Mouse (Mus musculus): ENCODE results near the gene D5Ertd579e. TPM values are rescaled to one million over a fixed set of nuclear protein-coding genes. Genes with fewer than 3 reads are reported as not detected.

D5Ertd579e gene
- total RNA-seq (2021), result 10 to 100 TPM; 88.8 to 95.6 TPM
- long read RNA-seq, experiment 1, full-length matches to known transcripts, result 18 of 51 reads
- long read RNA-seq, experiment 1, partial matches to known transcripts, result 12 of 51 reads
- long read RNA-seq, experiment 1, other reads (novel, unspliced or antisense), result 21 of 51 reads
- long read RNA-seq, experiment 2, full-length matches to known transcripts, result 10 of 24 reads
- long read RNA-seq, experiment 2, partial matches to known transcripts, result 8 of 24 reads
- long read RNA-seq, experiment 2, other reads (novel, unspliced or antisense), result 6 of 24 reads

- intact Hi-C loops (cut with DNase I), result loop anchor here (5.0 kb wide), 1 partner anchor 47 kb away; no protein-coding TSS in a partner anchor
- DNase-seq (ENCODE audit: low spot score in 2 of 2), result peak; percentile 96 to 97
Measured at GRCm38 (mm10) chr5:36695461-36696231, at the start of gene D5Ertd579e. TSS of gene D5Ertd579e (minus strand) at chr5:36696024.

- peak; percentile 83 to 87 for DNase-seq (ENCODE audit: low spot score in 2 of 2)
- intact Hi-C loops (cut with DNase I), result loop anchor here (1.0 to 10.0 kb wide), 6 partner anchors 45 to 757 kb away; partner anchors contain the start of genes D5Ertd579e and Grpel1
Measured at GRCm38 (mm10) chr5:36742126-36742848, 46.5 kb upstream of the D5Ertd579e start.

GRCm38 (mm10) chr5:36739829-36740228, 44.0 kb upstream of the D5Ertd579e start:
- peak; percentile 46 to 50 for DNase-seq (ENCODE audit: low spot score in 2 of 2)
- intact Hi-C loops (cut with DNase I), result loop anchor here (5.0 to 10.0 kb wide), 5 partner anchors 43 to 755 kb away; partner anchors contain the start of genes D5Ertd579e and Grpel1

- intact Hi-C loops (cut with DNase I), result no loop called here
Measured at GRCm38 (mm10) chr5:36738799-36739615, 43.2 kb upstream of the D5Ertd579e start.

GRCm38 (mm10) chr5:36737765-36738164, 41.9 kb upstream of the D5Ertd579e start:
- DNase-seq (ENCODE audit: low spot score in 2 of 2), result no peak
- intact Hi-C loops (cut with DNase I), result no loop called here

More at GRCm38 (mm10) chr5:36738799-36739615, 43.2 kb upstream of the D5Ertd579e start:
- DNase-seq (ENCODE audit: low spot score in 2 of 2), result peak; percentile 65 to 83

- intact Hi-C loops (cut with DNase I), result no loop called here
Measured at GRCm38 (mm10) chr5:36736009-36736408, 40.2 kb upstream of the D5Ertd579e start.

GRCm38 (mm10) chr5:36735106-36735505, 39.3 kb upstream of the D5Ertd579e start:
- intact Hi-C loops (cut with DNase I), result no loop called here

More at GRCm38 (mm10) chr5:36736009-36736408, 40.2 kb upstream of the D5Ertd579e start:
- no peak for DNase-seq (ENCODE audit: low spot score in 2 of 2)

GRCm38 (mm10) chr5:36733405-36733804, 37.6 kb upstream of the D5Ertd579e start:
- intact Hi-C loops (cut with DNase I), result no loop called here
- DNase-seq (ENCODE audit: low spot score in 2 of 2), result no peak

More at GRCm38 (mm10) chr5:36735106-36735505, 39.3 kb upstream of the D5Ertd579e start:
- no peak for DNase-seq (ENCODE audit: low spot score in 2 of 2)

GRCm38 (mm10) chr5:36731901-36732652, 36.3 kb upstream of the D5Ertd579e start:
- DNase-seq (ENCODE audit: low spot score in 2 of 2), result no peak
- intact Hi-C loops (cut with DNase I), result no loop called here

- DNase-seq (ENCODE audit: low spot score in 2 of 2), result no peak
- intact Hi-C loops (cut with DNase I), result no loop called here
Measured at GRCm38 (mm10) chr5:36730689-36731088, 34.9 kb upstream of the D5Ertd579e start.

GRCm38 (mm10) chr5:36729923-36730322, 34.1 kb upstream of the D5Ertd579e start:
- intact Hi-C loops (cut with DNase I), result no loop called here
- no peak for DNase-seq (ENCODE audit: low spot score in 2 of 2)

GRCm38 (mm10) chr5:36729086-36729473, 33.3 kb upstream of the D5Ertd579e start:
- intact Hi-C loops (cut with DNase I), result no loop called here
- DNase-seq (ENCODE audit: low spot score in 2 of 2), result no peak

- intact Hi-C loops (cut with DNase I), result no loop called here
- no peak for DNase-seq (ENCODE audit: low spot score in 2 of 2)
Measured at GRCm38 (mm10) chr5:36728403-36729085, 32.7 kb upstream of the D5Ertd579e start.

GRCm38 (mm10) chr5:36727776-36728175, 32.0 kb upstream of the D5Ertd579e start:
- intact Hi-C loops (cut with DNase I), result no loop called here
- no peak for DNase-seq (ENCODE audit: low spot score in 2 of 2)

- intact Hi-C loops (cut with DNase I), result no loop called here
Measured at GRCm38 (mm10) chr5:36727136-36727535, 31.3 kb upstream of the D5Ertd579e start.

GRCm38 (mm10) chr5:36726387-36726801, 30.6 kb upstream of the D5Ertd579e start:
- no peak for DNase-seq (ENCODE audit: low spot score in 2 of 2)
- intact Hi-C loops (cut with DNase I), result no loop called here

More at GRCm38 (mm10) chr5:36727136-36727535, 31.3 kb upstream of the D5Ertd579e start:
- no peak for DNase-seq (ENCODE audit: low spot score in 2 of 2)

- DNase-seq (ENCODE audit: low spot score in 2 of 2), result no peak
- intact Hi-C loops (cut with DNase I), result no loop called here
Measured at GRCm38 (mm10) chr5:36725861-36726260, 30.0 kb upstream of the D5Ertd579e start.

Measured in left cerebral cortex, postnatal 14 days (tissue).